Mouse (Mus musculus) neural tube, embryonic 11.5 days (tissue): ENCODE results near the gene Psmb8. TPM values are rescaled to one million over a fixed set of nuclear protein-coding genes. Genes with fewer than 3 reads are reported as not detected.

Source experiments
- ATAC-seq: fragments of 200-750 bp; cut with Nextera tagmentation; 2 replicates; pipeline ENCODE4 v1.8.0; 2017; ENCODE audit warnings: moderate number of reproducible peaks, mild to moderate bottlenecking, moderate TSS enrichment, moderate library complexity; ENCODE audit not compliant: insufficient read depth, low FRiP score, low TSS enrichment
- DNase-seq: peaks from one replicate; pipeline ENCODE4 v3.0.0-alpha.2; 2015; ENCODE audit warnings: low spot score
- H3K27ac ChIP-seq: fragments of 300-500 bp; sonication (generic); 2 replicates; pipeline ENCODE4 v1.5.1; 2014; ENCODE audit warnings: low read depth, mild to moderate bottlenecking, low read length
- H3K27me3 ChIP-seq: fragments of 300-500 bp; sonication (generic); 2 replicates; pipeline ENCODE4 v1.6.1; 2014; ENCODE audit warnings: mild to moderate bottlenecking, low read length, mixed read lengths; ENCODE audit not compliant: control insufficient read depth, insufficient read depth
- H3K36me3 ChIP-seq: fragments of 300-500 bp; sonication (generic); 2 replicates; pipeline ENCODE4 v1.6.1; 2014; ENCODE audit warnings: mild to moderate bottlenecking, low read length, moderate library complexity, mixed read lengths; ENCODE audit not compliant: control insufficient read depth, insufficient read depth
- H3K4me1 ChIP-seq: fragments of 300-500 bp; sonication (generic); 2 replicates; pipeline ENCODE4 v1.6.1; 2014; ENCODE audit warnings: low read length, mixed read lengths; ENCODE audit not compliant: control insufficient read depth, insufficient read depth
- H3K4me2 ChIP-seq: fragments of 300-500 bp; sonication (generic); 2 replicates; pipeline ENCODE4 v1.6.1; 2014; ENCODE audit warnings: low read depth, mild to moderate bottlenecking, moderate library complexity
- H3K4me3 ChIP-seq: fragments of 300-500 bp; sonication (generic); 2 replicates; pipeline ENCODE4 v1.5.1; 2014; ENCODE audit warnings: low read depth, low read length
- H3K9ac ChIP-seq: fragments of 300-500 bp; sonication (generic); 2 replicates; pipeline ENCODE4 v1.6.1; 2014; ENCODE audit warnings: mild to moderate bottlenecking, low read length
- H3K9me3 ChIP-seq: fragments of 300-500 bp; sonication (generic); 2 replicates; pipeline ENCODE4 v1.6.1; 2016; ENCODE audit warnings: low read length; ENCODE audit not compliant: control insufficient read depth
- WGBS: fragments of 180-500 bp; shearing (Covaris S2); extraction: QIAGEN DNeasy Blood & Tissue Kit; methylation state at CpG from one replicate; pipeline ENCODE4 v1.1.7; 2014; 5-methylcytosine and 5-hydroxymethylcytosine counted together
- polyA plus RNA-seq: library from polyadenylated mRNA; unstranded; fragments of >200 nt; fragmentation: Nextera tagmentation; extraction: Ambion mirVana; gene quantifications from 2 replicates; pipeline ENCODE4 v1.2.1, GENCODE M21; 2014

The Psmb8 gene
- polyA plus RNA-seq, 1 experiment from 2014 or later: 2.1 TPM

DNA sequence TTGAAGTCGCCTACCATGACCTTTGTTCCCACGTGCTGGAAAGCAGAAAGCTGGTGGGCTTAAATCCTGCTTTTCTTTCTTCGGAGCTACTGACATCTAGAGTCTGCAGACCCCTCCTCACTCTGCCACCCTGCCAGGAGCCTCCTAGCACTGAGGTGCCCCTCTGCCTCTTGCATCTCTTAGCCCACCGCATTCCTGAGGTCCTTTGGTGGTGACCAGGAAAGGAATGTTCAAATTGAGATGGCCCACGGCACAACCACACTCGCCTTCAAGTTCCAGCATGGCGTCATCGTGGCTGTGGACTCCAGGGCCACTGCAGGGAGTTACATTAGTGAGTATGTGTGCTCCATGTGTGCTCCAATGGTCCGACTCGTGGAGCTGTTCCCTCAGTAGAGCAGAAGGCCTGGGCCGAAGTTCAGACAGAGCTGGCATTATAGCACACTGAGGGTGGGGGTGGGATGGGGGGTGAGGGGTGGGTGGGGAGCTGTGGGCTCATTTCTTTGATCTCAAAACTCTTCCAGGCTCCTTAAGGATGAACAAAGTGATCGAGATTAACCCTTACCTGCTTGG lies 1.6 kb downstream of the Psmb8 start:
- H3K27me3 ChIP-seq: peaks cover 63% of the 10 kb centered on the region
- no peaks in the 10 kb centered on the region for H3K4me1 ChIP-seq
- DNase-seq: no peak
- H3K4me3 ChIP-seq: no peak overlapping the region
- no peak overlapping the region for H3K9ac ChIP-seq
- ATAC-seq: no peak
- H3K36me3 ChIP-seq: no peaks in the 10 kb centered on the region
- 65% methylated on average over 12 of the region's 12 CpGs for WGBS
- no peak overlapping the region for H3K4me2 ChIP-seq
- H3K27ac ChIP-seq: no peak overlapping the region
- H3K9me3 ChIP-seq: no peaks in the 10 kb centered on the region

DNA sequence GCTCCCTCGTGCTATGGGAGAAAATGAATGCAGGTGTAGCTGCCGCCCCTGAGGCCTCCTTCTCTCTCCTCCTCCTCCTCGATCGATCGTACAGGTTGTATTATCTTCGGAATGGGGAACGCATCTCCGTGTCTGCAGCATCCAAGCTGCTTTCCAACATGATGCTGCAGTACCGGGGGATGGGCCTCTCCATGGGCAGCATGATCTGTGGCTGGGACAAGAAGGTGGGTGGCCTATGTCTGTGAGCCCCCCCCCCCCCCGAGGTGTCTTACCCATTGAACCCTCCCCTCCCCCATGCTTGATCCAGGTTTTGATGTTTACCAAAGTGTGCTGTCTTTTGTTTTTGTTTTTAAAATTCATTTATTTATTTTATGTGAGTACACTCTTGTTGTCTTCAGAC lies 2.5 kb downstream of the Psmb8 start:
- ATAC-seq (no peak), DNase-seq (no peak)
- H3K27me3 ChIP-seq: peaks cover 61% of the 10 kb centered on the region
- no peak overlapping the region for H3K4me3 ChIP-seq
- no peaks in the 10 kb centered on the region for H3K9me3 ChIP-seq
- H3K9ac ChIP-seq: no peak overlapping the region
- H3K27ac ChIP-seq: no peak overlapping the region
- no peak overlapping the region for H3K4me2 ChIP-seq
- no peaks in the 10 kb centered on the region; the same call in 1 of the 2 replicates for H3K4me1 ChIP-seq
- no peaks in the 10 kb centered on the region for H3K36me3 ChIP-seq
- 78% methylated on average over 10 of the region's 10 CpGs for WGBS

DNA sequence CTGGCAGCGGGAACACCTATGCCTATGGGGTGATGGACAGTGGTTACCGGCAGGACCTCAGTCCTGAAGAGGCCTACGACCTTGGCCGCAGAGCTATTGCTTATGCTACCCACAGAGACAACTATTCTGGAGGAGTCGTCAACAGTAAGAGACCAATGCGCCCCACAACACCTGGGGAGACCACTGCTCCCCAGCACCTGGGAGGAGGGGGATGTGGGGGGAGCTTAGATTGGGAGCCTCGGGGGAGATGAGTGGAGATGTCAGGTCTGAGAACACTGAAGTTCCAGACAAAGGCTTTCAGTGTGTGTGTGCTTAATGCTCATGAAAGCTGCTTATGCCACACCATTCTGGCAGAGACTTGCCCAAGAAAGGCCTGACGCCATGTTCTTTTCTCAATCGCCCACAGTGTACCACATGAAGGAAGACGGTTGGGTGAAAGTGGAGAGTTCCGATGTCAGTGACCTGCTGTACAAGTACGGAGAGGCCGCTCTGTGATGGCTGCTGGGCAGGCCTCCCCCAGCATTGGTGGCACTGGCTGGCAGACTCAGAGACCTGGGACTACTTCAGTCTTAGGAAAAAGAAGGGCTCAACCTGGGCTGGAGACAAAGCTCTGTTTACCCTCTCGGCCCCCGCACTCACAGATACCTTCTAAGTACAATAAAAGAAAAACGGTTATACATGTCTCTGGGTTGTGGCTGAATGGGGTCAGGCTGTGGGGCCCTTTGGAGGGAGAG lies 3.4 kb downstream of the Psmb8 start:
- no peak for DNase-seq
- H3K27me3 ChIP-seq: peaks cover 59% of the 10 kb centered on the region
- H3K27ac ChIP-seq: no peak overlapping the region
- no peaks in the 10 kb centered on the region; the same call in 1 of the 2 replicates for H3K4me1 ChIP-seq
- H3K4me2 ChIP-seq: no peak overlapping the region
- H3K9ac ChIP-seq: no peak overlapping the region
- H3K4me3 ChIP-seq: no peak overlapping the region
- WGBS: 88% methylated on average over 16 of the region's 16 CpGs
- no peaks in the 10 kb centered on the region for H3K36me3 ChIP-seq
- H3K9me3 ChIP-seq: no peaks in the 10 kb centered on the region
- no peak for ATAC-seq

DNA sequence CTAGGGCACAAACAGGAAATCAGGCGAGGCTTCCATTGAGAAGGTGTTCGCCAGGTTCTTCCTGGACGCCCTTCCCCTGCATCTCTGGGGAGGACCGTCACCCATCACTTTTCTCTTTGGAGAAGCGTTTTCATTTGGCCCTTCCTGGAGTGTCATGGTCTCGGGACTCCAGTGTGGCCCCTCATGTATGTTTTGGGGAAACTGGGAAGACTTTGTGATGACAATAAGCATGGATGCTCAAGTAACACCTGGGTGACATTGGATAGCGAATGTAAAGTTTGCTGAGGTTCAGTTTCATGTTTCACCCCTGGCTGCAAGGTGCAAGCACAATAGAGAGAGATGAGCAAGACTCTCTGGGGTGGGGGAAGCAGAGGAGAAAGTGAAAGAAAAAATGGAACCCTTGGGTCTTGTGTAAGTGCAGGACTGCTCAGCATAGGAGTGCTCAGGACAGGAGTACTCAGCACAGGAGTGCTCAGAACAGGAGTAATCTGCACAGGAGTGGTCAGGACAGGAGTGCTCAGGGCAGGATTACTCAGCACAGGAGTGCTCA lies 4.1 kb downstream of the Psmb8 start:
- Histone ChIP-seq H3K9me3 (no peaks in the 10 kb centered on the region), H3K4me2 (no peak overlapping the region), H3K27ac (no peak overlapping the region), H3K4me3 (no peak overlapping the region), H3K9ac (no peak overlapping the region), H3K27me3 (peaks cover 53% of the 10 kb centered on the region), H3K36me3 (no peaks in the 10 kb centered on the region), H3K4me1 (no peaks in the 10 kb centered on the region; the same call in 1 of the 2 replicates)
- WGBS: 73% methylated on average over 7 of the region's 7 CpGs
- ATAC-seq: no peak
- DNase-seq: no peak

DNA sequence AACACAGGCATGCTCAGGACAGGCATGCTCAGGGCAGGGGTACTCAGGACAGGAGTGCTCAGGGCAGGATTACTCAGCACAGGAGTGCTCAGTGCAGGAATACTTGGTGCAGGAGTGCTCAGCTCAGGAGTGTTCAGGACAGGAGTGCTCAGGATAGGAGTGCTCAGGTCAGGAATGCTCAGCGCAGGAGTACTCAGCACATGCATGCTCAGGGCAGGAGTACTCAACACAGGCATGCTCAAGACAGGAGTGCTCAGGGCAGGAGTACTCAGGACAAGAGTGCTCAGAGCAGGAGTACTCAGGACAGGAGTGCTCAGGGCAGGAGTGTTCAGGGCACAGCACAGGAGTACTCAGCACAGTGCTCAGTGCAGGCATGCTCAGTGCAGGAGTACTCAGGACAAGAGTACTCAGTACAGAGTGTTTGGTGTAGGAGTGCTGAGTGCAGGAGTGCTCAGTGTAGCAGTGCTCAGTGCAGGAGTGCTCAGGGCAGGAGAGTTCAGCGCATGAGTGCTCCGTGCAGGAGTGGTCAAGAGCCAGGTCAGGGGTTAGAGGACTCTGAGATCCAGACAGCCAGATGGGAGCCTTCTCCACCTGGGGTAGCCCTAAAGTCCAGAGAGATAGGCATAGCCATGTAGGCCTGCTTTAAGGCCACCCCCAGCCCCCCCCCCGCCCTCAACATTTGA lies 5.4 kb downstream of the Psmb8 start:
- H3K9ac ChIP-seq: no peak overlapping the region
- no peak overlapping the region for H3K27ac ChIP-seq
- no peaks in the 10 kb centered on the region for H3K9me3 ChIP-seq
- 87% methylated on average over 4 of the region's 4 CpGs for WGBS
- H3K4me2 ChIP-seq: no peak overlapping the region
- H3K4me3 ChIP-seq: no peak overlapping the region
- peaks cover 40% of the 10 kb centered on the region for H3K27me3 ChIP-seq
- peak; percentile 23; the same call in 1 of the 2 replicates for ATAC-seq
- no peak for DNase-seq
- no peaks in the 10 kb centered on the region; the same call in 1 of the 2 replicates for H3K4me1 ChIP-seq
- H3K36me3 ChIP-seq: no peaks in the 10 kb centered on the region

DNA sequence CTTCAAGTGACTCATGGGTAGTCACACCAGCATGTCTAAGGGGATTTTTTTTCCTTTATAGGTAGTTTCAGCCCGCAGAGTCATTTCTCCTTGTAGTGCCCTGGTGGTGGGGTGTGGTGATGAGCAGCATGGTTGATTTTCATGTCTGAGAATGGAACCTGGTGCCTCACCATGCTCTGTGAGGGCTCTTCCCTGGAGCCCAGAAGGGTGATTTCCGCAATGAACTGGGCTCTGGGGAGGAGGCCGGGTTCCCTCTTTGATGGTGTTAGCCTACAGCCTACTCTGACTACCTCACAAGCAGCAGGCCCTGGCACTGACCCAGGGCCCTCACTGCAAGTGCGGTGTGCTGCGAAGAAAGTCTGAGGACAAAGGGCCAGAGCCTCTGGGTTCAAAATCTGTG lies 5.9 kb downstream of the Psmb8 start, which contains the start of gene Tap2:
Tap2 (plus strand) TSS at position 84 of the 400 bp plus-strand sequence.
- peaks cover 34% of the 10 kb centered on the region for H3K27me3 ChIP-seq
- peak within 1 kb of the TSS; percentile 62 for H3K4me3 ChIP-seq
- H3K27ac ChIP-seq: no peak within 1 kb of the TSS
- peak within 1 kb of the TSS; percentile 90 for H3K4me2 ChIP-seq
- no peaks in the 10 kb centered on the region for H3K9me3 ChIP-seq
- DNase-seq (no peak), ATAC-seq (no peak)
- H3K36me3 ChIP-seq: no peaks in the 10 kb centered on the region
- peak within 1 kb of the TSS; percentile 60 for H3K9ac ChIP-seq
- no peaks in the 10 kb centered on the region; the same call in 1 of the 2 replicates for H3K4me1 ChIP-seq
- 64% methylated on average over 5 of the region's 5 CpGs for WGBS

DNA sequence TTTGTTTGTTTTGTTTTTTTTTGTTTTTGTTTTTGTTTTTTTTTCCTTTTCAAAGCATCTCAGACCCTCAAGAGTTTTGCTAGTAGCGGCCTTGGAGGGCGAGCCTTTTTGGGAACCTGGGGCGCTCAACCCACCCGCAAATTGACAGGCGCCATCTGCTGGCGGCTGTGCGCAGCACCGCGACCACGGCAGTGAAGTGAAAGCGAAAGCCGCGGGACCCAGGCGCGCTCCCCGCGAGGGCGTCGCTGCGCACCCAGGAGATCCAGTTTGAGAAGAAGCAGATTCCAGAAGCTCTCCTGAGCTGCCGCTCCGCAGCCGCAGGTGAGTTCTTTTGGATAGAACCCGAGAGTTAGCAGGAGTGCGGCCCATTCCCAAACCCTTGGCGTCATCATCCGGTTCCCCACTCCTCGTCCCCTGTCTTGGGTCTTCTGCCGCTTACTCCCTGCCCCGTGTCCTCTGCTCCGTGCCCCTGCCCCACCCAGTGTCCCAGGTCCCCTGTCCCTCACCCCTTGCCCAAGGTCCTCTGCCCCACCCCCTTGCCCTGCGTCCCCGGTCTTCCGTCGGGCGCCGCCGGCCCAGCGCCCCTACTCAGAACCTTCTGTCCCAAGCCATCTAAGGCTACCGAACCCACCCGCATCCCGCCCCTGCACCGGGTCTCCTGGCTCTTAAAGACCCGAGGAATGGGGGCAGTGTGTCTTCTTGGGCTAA lies 6.9 kb downstream of the Psmb8 start:
- Histone ChIP-seq H3K9me3 (no peaks in the 10 kb centered on the region), H3K36me3 (no peaks in the 10 kb centered on the region), H3K4me1 (no peaks in the 10 kb centered on the region; the same call in 1 of the 2 replicates), H3K27ac (no peak overlapping the region), H3K9ac (peak overlapping the region; percentile 60), H3K27me3 (peaks cover 24% of the 10 kb centered on the region), H3K4me2 (peak overlapping the region; percentile 90), H3K4me3 (peak overlapping the region; percentile 62)
- DNase-seq: peak; percentile 84
- ATAC-seq: no peak; the same call in 1 of the 2 replicates
- under 1% methylated on average over 44 of the region's 44 CpGs for WGBS

DNA sequence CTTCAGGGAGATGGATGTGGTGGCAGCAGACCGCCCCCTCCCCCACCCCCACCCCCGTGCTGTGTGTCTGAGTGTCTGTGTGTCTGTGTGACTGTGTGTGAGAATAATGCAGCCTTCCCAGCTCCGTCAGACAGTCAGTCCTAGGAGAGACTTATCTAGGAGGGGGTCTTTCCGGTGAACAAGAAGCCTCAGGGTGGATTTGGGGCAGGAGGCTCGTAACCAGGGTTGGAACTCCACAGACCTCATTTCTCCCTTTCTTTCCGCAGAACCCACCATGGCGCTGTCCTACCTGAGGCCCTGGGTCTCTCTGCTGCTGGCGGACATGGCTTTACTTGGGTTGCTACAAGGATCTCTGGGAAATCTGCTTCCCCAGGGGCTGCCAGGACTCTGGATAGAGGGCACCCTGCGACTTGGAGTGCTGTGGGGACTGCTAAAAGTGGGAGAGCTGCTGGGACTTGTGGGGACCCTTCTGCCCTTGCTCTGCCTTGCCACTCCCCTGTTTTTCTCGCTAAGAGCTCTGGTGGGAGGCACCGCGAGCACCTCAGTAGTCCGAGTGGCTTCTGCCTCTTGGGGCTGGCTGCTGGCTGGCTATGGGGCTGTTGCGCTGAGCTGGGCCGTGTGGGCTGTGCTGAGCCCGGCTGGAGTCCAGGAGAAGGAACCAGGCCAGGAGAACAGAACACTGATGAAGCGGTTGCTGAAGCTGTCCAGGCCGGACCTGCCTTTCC lies 7.7 kb downstream of the Psmb8 start:
- Histone ChIP-seq H3K4me2 (peak overlapping the region; percentile 90), H3K4me1 (no peaks in the 10 kb centered on the region; the same call in 1 of the 2 replicates), H3K9ac (peak overlapping the region; percentile 60), H3K27me3 (peaks cover 24% of the 10 kb centered on the region), H3K4me3 (peak overlapping the region; percentile 62), H3K36me3 (no peaks in the 10 kb centered on the region), H3K27ac (no peak overlapping the region), H3K9me3 (no peaks in the 10 kb centered on the region)
- 16% methylated on average over 18 of the region's 18 CpGs for WGBS
- ATAC-seq (no peak), DNase-seq (no peak)
